Mouse (Mus musculus) hindbrain, embryonic 10.5 days (tissue): ENCODE data around the gene Abat. TPM values are rescaled to one million over a fixed set of nuclear protein-coding genes. Genes with fewer than 3 reads are reported as not detected.
A peak's percentile ranks its signal among the peaks of the same experiment; 100 is the strongest.

Source experiments
- DNase-seq: peaks from one replicate; pipeline ENCODE4 v3.0.0-alpha.2; 2017; ENCODE audit warnings: low spot score
- H3K27ac ChIP-seq: fragments of 300-500 bp; sonication (generic); 2 replicates; pipeline ENCODE4 v1.5.1; 2016; ENCODE audit warnings: mild to moderate bottlenecking, moderate library complexity
- H3K27me3 ChIP-seq: fragments of 300-500 bp; sonication (generic); 2 replicates; pipeline ENCODE4 v1.6.1; 2016; ENCODE audit warnings: mild to moderate bottlenecking; ENCODE audit not compliant: poor library complexity, insufficient read depth, severe bottlenecking
- H3K36me3 ChIP-seq: fragments of 300-500 bp; sonication (generic); 2 replicates; pipeline ENCODE4 v1.6.1; 2016; ENCODE audit warnings: mild to moderate bottlenecking, moderate library complexity
- H3K4me1 ChIP-seq: fragments of 300-500 bp; sonication (generic); replicated peaks from 2 replicates; pipeline ENCODE4 v1.6.1; 2016; ENCODE audit warnings: mild to moderate bottlenecking
- H3K4me3 ChIP-seq: fragments of 300-500 bp; sonication (generic); 2 replicates; pipeline ENCODE4 v1.5.1; 2016; ENCODE audit warnings: mild to moderate bottlenecking, moderate library complexity
- H3K9me3 ChIP-seq: fragments of 300-500 bp; sonication (generic); 2 replicates; pipeline ENCODE4 v1.6.1; 2016; ENCODE audit warnings: mild to moderate bottlenecking, moderate library complexity
- WGBS: fragments of 180-500 bp; shearing (Covaris S2); methylation state at CpG from one replicate; pipeline ENCODE4 v1.1.7; 2016; 5-methylcytosine and 5-hydroxymethylcytosine counted together
- polyA plus RNA-seq: library from polyadenylated mRNA; unstranded; fragments of >200 nt; fragmentation: Nextera tagmentation; extraction: Ambion mirVana; gene quantifications from 2 replicates; pipeline ENCODE4 v1.2.1, GENCODE M21; 2016

Gene Abat
- polyA plus RNA-seq, 1 experiment from 2014 or later, result 27.2 TPM

DNA sequence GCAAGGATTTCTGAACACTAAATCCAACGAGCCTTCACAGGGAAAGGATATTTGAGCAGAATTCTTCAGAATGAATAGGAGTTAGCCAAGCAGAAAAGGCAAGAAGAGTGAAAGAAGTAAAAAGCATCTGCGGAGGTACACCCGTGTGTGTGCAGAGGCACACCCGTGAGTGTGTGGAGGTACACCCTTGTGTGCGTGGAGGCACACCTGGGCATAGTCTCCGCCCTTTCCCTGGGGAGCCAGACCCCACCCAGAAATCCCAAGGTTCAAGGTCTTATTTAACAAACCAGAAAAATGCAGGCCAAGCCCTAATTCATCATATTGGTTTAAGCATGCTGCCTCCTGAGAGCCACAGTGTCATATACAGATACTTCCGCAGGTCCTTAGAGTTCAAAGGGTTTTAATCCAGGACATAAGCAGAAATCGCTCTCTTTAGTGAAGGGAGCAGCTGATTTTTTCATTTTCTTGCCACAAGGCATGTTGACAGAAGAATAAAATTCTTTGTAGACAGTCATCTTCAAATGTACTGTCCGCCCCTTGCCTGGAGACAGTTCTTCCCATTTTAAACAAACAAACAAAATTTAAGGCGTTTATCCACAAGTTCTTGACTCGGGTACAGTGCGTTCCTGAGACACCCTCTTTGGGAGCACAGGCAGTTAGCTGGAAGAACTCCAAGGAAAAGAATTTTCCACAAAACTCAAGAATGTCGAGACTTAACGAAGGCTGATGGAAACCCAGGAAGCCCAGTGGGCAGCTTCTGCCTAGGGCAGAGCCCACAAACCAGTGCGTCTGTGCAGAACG is 107.3 kb downstream of the Abat start:
- H3K4me3 ChIP-seq, result no peak overlapping the region
- peaks cover 22% of the 10 kb centered on the region for H3K4me1 ChIP-seq
- peaks cover 69% of the 10 kb centered on the region for H3K27me3 ChIP-seq
- H3K27ac ChIP-seq, result no peak overlapping the region
- peaks cover 15% of the 10 kb centered on the region; the same call in 1 of the 2 replicates for H3K36me3 ChIP-seq
- WGBS, result 80% methylated on average over 16 of the region's 16 CpGs
- DNase-seq, result no peak
- no peaks in the 10 kb centered on the region; the same call in 1 of the 2 replicates for H3K9me3 ChIP-seq

DNA sequence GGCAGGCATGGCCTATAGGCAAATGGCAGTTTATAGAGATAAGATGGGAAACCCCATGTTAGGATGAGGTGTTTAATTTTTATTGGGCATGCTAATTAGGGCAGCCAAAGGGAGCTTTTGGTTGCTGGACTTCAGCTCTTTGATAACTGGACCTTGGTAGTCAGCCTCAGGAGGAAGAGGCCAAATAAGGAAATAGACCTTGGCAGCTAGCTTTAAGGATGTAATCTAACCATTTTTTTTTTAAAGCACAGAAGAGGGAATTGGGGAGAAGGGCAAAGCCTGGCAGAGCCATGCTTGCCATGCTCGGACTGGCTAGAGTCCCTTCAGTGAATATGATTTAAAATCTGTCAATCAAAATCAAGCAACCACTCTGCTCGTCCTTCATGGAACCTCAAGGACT is 117.2 kb downstream of the Abat start:
- H3K9me3 ChIP-seq, result no peaks in the 10 kb centered on the region
- 92% methylated on average over 2 of the region's 2 CpGs for WGBS
- peaks cover 41% of the 10 kb centered on the region for H3K36me3 ChIP-seq
- H3K27ac ChIP-seq, result no peak overlapping the region
- no peak for DNase-seq
- H3K4me1 ChIP-seq, result no peaks in the 10 kb centered on the region
- H3K27me3 ChIP-seq, result no peaks in the 10 kb centered on the region
- H3K4me3 ChIP-seq, result no peak overlapping the region

DNA sequence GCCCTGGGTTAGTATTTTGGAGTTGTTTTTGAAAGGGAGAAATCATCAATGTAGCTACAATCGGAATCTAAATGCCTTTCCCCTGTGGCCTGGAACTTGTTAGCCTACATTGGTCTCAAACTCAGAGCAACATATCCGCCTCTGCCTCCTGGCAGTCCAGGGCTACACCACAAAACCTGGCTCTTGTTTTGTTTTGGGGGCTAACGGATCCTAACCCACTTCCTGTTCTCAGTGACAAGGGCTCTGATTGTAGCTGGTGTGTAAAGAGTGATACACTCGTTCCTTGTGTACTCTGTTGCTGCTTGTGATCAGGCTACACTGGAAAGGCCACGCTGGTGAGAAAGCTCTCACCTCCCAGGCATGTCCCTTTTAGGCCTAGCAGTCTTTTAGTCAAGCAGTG is 118.2 kb downstream of the Abat start:
- DNase-seq, result no peak
- Histone ChIP-seq H3K36me3 (peaks cover 47% of the 10 kb centered on the region), H3K9me3 (no peaks in the 10 kb centered on the region), H3K4me3 (no peak overlapping the region), H3K27ac (no peak overlapping the region), H3K27me3 (no peaks in the 10 kb centered on the region), H3K4me1 (peaks cover 9% of the 10 kb centered on the region)
- WGBS, result 90% methylated on average over 5 of the region's 5 CpGs

DNA sequence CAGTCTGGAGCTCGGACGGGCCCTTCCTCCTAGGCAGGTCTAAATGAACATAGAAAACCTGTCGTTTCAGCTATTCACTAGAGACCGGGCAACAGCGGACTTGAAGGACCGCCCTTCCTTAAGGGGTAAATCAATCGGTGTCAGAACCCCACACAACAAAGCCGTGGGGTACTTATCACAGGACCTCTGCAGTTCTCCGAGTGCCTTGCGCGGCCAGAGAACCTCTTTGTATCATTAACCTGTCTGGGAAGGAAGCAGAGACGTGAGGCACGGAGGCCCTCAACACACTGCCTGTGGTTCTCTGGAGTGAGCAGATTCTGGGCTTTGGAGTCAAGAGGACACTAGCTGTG is 123.6 kb downstream of the Abat start:
- peaks cover 46% of the 10 kb centered on the region for H3K36me3 ChIP-seq
- H3K27me3 ChIP-seq, result no peaks in the 10 kb centered on the region
- no peaks in the 10 kb centered on the region for H3K9me3 ChIP-seq
- WGBS, result under 1% methylated on average over 13 of the region's 13 CpGs
- DNase-seq, result no peak
- peaks cover 24% of the 10 kb centered on the region for H3K4me1 ChIP-seq
- H3K27ac ChIP-seq, result peak overlapping the region; percentile 95
- peak overlapping the region; percentile 89 for H3K4me3 ChIP-seq

DNA sequence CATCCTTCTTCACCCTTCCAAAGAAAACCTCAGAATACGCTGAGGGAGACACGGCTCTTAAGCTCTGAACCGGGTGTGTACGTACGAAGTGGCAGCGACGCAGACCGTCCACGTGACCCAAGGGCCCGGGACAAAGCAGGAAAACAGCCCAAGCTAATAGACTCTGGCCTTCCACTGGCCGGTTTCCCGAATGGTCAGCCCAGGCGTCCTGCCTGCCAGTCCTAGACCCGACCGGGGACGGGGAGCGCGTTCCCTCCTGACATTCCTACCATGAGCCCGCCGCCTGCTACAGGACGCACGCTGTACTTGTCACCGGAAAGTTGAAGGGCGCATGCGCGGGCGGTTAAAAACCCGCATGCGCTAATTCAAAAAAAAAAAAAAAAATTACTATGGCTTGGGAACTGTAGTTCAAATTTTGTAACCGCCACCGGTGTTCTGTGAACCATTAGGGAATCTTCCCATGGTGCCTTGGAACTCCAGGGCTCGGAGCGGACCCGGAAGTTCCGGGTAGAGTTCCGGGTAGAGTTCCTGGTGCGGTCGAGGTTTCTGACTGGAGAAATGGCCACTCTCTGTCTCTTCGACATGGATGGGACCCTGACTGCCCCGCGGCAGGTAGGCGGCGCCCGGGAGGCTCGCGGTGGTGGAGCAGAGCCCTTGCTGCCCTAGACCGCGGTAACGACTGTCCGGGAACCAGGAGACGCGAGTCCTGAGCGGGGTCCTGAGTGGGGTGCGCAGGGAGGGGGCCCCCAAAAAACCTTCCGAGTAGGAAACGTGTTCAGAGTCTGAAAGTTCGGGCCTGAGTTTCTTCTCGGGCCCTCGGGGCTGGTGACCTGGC is 124.2 kb downstream of the Abat start, which contains the start of the genes Pmm2 and Tmem186:
Pmm2 (plus strand) TSS at position 458 of the 835 bp plus-strand sequence.
Tmem186 (minus strand) TSS at position 496 of the 835 bp plus-strand sequence.
- under 1% methylated on average over 59 of the region's 59 CpGs for WGBS
- Histone ChIP-seq H3K36me3 (peaks cover 45% of the 10 kb centered on the region), H3K4me3 (peak within 1 kb of the TSS; percentile 89), H3K9me3 (no peaks in the 10 kb centered on the region), H3K4me1 (peaks cover 24% of the 10 kb centered on the region), H3K27ac (peak within 1 kb of the TSS; percentile 95), H3K27me3 (no peaks in the 10 kb centered on the region)
- DNase-seq, result peak; percentile 86

DNA sequence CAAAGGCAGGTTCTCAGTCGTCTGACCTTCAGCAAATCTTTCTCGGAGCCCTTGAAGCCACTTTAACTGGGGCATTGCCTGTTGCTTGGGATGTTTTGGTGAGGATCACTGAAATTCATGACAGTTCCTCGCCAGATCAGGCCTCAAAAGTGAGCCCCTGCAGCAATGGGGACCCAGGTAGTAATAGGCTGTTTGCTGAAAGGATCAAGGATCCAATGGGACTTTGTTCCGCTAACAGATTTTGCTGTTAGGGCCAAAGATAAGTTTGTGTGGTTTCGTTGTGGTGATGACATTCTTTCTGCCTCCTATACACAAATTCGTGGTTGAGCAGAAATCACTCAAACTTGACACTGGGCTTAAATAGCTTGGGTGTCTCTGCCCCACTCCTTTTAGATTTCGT is 124.9 kb downstream of the Abat start:
- Histone ChIP-seq H3K4me3 (peak overlapping the region; percentile 89), H3K27me3 (no peaks in the 10 kb centered on the region), H3K9me3 (no peaks in the 10 kb centered on the region), H3K36me3 (peaks cover 46% of the 10 kb centered on the region), H3K27ac (peak overlapping the region; percentile 95), H3K4me1 (peaks cover 24% of the 10 kb centered on the region)
- 53% methylated on average over 7 of the region's 7 CpGs for whole genome bisulfite sequencing
- DNase-seq, result no peak

DNA sequence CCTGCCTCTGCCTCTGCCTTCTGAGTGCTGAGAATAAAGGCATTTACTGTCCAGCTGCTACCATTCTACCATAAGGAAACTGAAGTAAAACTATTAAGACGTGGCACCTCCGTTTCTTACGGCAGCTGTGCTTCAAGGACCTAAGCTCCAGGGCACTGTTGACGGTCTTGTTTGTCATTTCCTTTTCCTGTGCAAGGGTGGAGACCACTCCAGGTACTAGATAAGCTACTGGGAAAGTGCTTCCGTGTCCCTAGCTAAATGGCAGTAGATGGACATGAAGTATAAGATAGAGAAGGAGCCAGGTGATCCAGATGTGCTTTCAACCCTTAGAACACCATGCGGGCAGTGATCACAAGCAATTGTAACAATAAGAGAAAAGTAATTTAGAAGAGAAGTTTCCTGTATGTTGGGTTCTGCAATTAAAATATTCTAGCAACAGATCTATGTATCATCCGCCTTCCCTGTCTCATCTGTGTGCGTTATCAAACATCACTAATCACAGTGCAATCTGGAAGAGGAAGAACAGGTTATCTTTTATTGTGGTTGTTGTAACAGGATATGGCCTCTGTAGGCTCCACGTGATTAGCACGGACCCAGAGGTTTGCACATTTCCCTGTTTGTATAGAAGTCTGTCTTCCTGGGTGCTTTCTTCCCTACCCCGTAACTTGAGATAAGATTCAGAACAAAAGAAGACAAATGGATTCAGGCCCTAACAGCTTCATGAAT is 126.4 kb downstream of the Abat start:
- H3K4me3 ChIP-seq, result no peak overlapping the region
- H3K9me3 ChIP-seq, result no peaks in the 10 kb centered on the region
- H3K27me3 ChIP-seq, result no peaks in the 10 kb centered on the region
- WGBS, result 90% methylated on average over 11 of the region's 11 CpGs
- peaks cover 24% of the 10 kb centered on the region for H3K4me1 ChIP-seq
- no peak overlapping the region for H3K27ac ChIP-seq
- DNase-seq, result no peak
- peaks cover 51% of the 10 kb centered on the region for H3K36me3 ChIP-seq

DNA sequence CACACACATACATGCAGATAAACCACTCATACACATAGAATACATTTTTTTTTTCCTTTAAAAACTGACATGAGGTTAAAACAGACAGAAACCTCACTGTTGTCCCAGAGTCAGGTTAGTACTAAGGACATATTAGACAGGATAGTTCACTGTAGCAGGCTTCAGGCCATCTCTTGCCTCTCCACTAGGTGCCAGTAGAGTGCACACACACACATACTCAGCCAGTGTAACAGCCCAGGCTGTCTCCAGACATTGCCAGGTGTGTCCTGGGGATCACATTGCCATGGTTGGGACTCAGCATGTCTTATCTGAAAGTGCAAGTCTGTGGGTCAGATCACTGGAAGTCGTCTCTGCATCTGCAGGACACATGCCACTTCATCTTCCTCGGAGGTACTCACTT is 130.6 kb downstream of the Abat start:
- Histone ChIP-seq H3K27me3 (no peaks in the 10 kb centered on the region), H3K27ac (no peak overlapping the region), H3K9me3 (no peaks in the 10 kb centered on the region), H3K36me3 (peaks cover 78% of the 10 kb centered on the region), H3K4me1 (peaks cover under 1% of the 10 kb centered on the region; the same call in 1 of the 2 replicates), H3K4me3 (no peak overlapping the region)
- DNase-seq, result peak; percentile 29
- 83% methylated on average over 2 of the region's 2 CpGs for WGBS

DNA sequence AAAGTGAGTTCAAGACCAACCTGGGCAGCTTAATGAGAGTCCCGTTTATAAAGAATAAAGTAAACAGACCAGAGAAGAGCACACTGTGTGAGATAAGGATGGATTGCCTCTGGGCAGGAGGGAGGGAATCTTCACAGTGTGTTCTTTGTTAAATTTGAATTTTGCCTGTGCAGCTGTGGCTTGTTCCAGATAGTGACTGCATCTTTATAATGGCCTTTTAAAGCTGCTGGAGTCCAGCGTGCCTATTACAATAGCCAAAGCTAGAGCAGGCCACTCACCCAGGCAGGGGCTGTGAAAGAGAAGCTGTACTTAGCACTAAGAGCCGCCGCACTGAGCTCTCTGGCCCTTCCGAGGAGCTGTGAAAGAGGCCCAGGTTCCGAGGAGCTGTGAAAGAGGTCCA is 132.3 kb downstream of the Abat start:
- DNase-seq, result no peak
- WGBS, result 88% methylated on average over 6 of the region's 6 CpGs
- H3K4me1 ChIP-seq, result no peaks in the 10 kb centered on the region
- no peaks in the 10 kb centered on the region for H3K9me3 ChIP-seq
- no peak overlapping the region for H3K27ac ChIP-seq
- peaks cover 94% of the 10 kb centered on the region for H3K36me3 ChIP-seq
- H3K27me3 ChIP-seq, result no peaks in the 10 kb centered on the region
- H3K4me3 ChIP-seq, result no peak overlapping the region

DNA sequence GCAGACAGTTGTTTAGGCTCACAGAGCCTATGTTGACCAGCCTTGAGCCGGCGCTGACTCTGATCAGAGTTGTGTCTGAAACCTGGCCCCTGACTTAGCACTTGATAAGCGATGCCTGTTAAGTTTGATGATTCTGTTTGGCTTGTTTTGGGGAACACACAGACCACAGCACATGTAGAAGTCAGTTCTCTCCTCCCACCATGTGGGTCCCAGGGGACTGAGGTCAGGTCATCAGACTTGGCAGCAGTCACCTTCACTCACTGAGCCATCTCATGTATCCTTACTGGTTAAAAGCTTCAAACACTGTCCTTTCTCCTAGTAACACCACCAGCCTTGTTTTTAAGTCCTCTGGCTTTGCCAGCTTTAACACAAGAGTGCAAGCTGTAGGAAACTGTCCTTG is 136.8 kb downstream of the Abat start:
- no peak for DNase-seq
- no peak overlapping the region for H3K27ac ChIP-seq
- H3K27me3 ChIP-seq, result no peaks in the 10 kb centered on the region
- H3K4me1 ChIP-seq, result no peaks in the 10 kb centered on the region
- no peaks in the 10 kb centered on the region for H3K9me3 ChIP-seq
- H3K36me3 ChIP-seq, result peaks cover 99% of the 10 kb centered on the region
- H3K4me3 ChIP-seq, result no peak overlapping the region
- WGBS, result 94% methylated on average over 3 of the region's 3 CpGs

DNA sequence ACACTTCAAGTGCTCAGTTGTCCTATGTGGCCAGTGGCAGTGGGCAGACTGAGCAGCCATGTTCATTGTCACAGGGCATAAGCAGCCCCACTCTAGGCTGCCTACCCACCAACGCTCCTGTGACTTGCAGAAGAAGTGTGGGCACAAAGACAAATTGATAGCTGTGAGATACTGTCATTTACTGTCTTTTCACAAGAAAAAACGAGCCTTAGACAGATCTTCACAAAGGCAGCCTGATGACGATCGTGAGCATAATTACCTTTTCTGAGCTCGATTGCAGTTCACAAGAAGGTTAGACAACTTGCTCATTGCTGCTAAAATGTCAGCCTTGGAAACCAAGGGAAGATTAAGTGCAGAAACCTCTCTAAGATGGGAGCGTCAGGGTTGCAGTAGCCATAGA is 141.9 kb downstream of the Abat start:
- no peak overlapping the region for H3K27ac ChIP-seq
- WGBS, result 89% methylated on average over 6 of the region's 6 CpGs
- no peaks in the 10 kb centered on the region for H3K27me3 ChIP-seq
- no peaks in the 10 kb centered on the region for H3K9me3 ChIP-seq
- H3K36me3 ChIP-seq, result peaks cover 99% of the 10 kb centered on the region
- H3K4me3 ChIP-seq, result no peak overlapping the region
- no peak for DNase-seq
- H3K4me1 ChIP-seq, result no peaks in the 10 kb centered on the region

DNA sequence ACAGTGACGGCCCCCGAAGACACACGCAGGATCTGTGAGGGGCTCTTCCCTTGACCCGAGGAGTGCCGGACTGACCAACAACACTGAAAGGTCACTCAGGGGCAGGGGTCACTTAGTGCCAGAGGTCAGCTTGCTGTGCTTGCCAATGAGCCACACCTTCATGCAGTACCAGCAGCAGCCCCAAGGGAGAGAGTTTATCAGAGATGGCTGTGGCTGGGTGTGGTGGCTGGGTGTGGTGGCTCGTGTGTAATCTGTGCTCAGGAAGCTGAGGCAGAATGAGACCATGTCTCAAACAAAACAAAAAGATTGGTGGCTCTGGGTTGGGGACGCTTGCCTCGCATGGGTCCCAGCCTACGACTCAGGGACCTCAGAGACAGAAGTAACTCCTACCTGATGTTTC is 142.4 kb downstream of the Abat start:
- Histone ChIP-seq H3K27ac (no peak overlapping the region), H3K4me1 (no peaks in the 10 kb centered on the region), H3K9me3 (no peaks in the 10 kb centered on the region), H3K4me3 (no peak overlapping the region), H3K36me3 (peaks cover 99% of the 10 kb centered on the region), H3K27me3 (no peaks in the 10 kb centered on the region)
- DNase-seq, result no peak
- 84% methylated on average over 9 of the region's 9 CpGs for WGBS
